Mouse (Mus musculus) erythroblast, embryonic 14.5 days (primary cell): ENCODE measurements at regions not wholly inside any gene's neighbourhood (a gene's known extent, or its start where the extent isn't known, plus 50 kb on each side); places are given as distances from the start of the nearest gene placed in this dataset.

ENCODE experiments used
- GATA1 ChIP-seq: IDR thresholded peaks from 2 replicates; pipeline ENCODE4 v1.6.1; 2012; ENCODE audit warnings: low read length, inconsistent platforms, mixed read lengths
- TAL1 ChIP-seq: IDR thresholded peaks from 3 replicates; pipeline ENCODE4 v1.6.1; 2012; ENCODE audit warnings: low read length, inconsistent platforms, mixed read lengths

GRCm38 (mm10) chr2:179290394-179290793, 151.8 kb upstream of the Cdh4 start:
- TF ChIP-seq GATA1 (no peak), TAL1 (no peak)
